Mouse (Mus musculus): ENCODE results near the gene Gm5941. TPM values are rescaled to one million over a fixed set of nuclear protein-coding genes. Genes with fewer than 3 reads are reported as not detected.
"Not testable (repeated sequence)": the region's sequence is repeated elsewhere in the genome, so short reads cannot be mapped to it uniquely, and the experiment has no call there.

Gene Gm5941
- not detected in 2 replicates for polyA plus RNA-seq (2014; fragmentation: Nextera tagmentation; extraction: Ambion mirVana)

DNA sequence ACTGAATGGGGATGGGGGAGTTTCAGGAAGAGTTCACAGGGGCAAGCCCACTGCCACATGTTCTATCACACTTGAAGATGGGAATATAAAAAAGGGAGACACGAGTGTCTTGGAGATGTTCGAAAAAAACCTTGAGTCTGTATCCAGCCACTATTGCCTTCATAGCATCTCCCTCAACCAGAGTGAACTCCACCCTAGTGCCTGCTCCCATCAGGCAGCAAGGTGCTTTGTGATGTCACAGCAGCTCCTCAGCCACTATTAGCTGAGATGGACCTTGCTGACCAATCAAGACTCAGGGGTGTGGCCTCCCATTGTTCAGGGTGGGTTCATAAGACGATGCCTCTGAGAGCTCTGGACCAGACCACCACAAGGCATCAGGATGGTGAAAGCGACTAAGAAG, at the start of gene Gm5941:
TSS of gene Gm5941 (plus strand) at position 301 of the 400 bp plus-strand sequence.
- not testable (repeated sequence) for H3K9ac ChIP-seq (replicated peaks; ENCODE audit: low read length); H3K4me1 ChIP-seq (ENCODE audit: control insufficient read depth, insufficient read depth, low read length); H3K27me3 ChIP-seq (ENCODE audit: control insufficient read depth, insufficient read depth, low read length); DNase-seq (ENCODE audit: low spot score); H3K4me3 ChIP-seq (ENCODE audit: low read depth, low read length); ATAC-seq (replicated peaks; ENCODE audit: insufficient number of reproducible peaks, low FRiP score, low TSS enrichment, low read depth); H3K4me2 ChIP-seq (ENCODE audit: low read depth, low read length); H3K36me3 ChIP-seq (replicated peaks; ENCODE audit: control insufficient read depth, insufficient read depth, low read depth, low read length); H3K27ac ChIP-seq (replicated peaks; ENCODE audit: low read depth, low read length); H3K9me3 ChIP-seq (replicated peaks; ENCODE audit: control insufficient read depth, low read length)
- WGBS, result 88% methylated on average over 4 of the region's 4 CpGs

DNA sequence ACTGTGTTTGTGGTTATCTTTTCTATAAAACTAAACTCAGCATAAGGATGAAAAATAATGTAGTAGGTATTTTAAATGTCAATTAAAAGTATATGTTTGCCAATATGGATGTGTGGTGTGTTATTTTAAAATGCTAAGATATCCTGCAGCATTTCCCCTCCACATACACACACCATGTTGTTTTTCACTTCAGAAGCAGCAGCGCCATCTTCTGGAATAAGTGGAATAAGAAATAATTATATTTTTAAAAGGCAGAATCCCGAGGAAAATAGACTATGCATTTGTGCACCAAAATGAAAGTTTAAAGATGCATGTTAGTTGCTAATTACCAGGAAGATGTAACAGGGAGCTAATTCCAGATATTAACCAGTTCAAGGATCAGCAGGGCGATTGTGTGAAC, 29.3 kb upstream of the Gm5941 start:
- ATAC-seq (replicated peaks; ENCODE audit: insufficient number of reproducible peaks, low FRiP score, low TSS enrichment, low read depth), result no peak
- no peaks in the 10 kb centered on the region for H3K27me3 ChIP-seq (ENCODE audit: control insufficient read depth, insufficient read depth, low read length)
- peak; percentile 1 for DNase-seq (ENCODE audit: low spot score)
- no peaks in the 10 kb centered on the region for H3K9me3 ChIP-seq (replicated peaks; ENCODE audit: control insufficient read depth, low read length)
- no peak overlapping the region for H3K9ac ChIP-seq (replicated peaks; ENCODE audit: low read length)
- no peaks in the 10 kb centered on the region for H3K36me3 ChIP-seq (replicated peaks; ENCODE audit: control insufficient read depth, insufficient read depth, low read depth, low read length)
- no peak overlapping the region for H3K4me3 ChIP-seq (ENCODE audit: low read depth, low read length)
- H3K4me1 ChIP-seq (ENCODE audit: control insufficient read depth, insufficient read depth, low read length), result no peaks in the 10 kb centered on the region
- H3K27ac ChIP-seq (replicated peaks; ENCODE audit: low read depth, low read length), result no peak overlapping the region
- WGBS, result 27% methylated on average over 3 of the region's 3 CpGs
- H3K4me2 ChIP-seq (ENCODE audit: low read depth, low read length), result no peak overlapping the region

DNA sequence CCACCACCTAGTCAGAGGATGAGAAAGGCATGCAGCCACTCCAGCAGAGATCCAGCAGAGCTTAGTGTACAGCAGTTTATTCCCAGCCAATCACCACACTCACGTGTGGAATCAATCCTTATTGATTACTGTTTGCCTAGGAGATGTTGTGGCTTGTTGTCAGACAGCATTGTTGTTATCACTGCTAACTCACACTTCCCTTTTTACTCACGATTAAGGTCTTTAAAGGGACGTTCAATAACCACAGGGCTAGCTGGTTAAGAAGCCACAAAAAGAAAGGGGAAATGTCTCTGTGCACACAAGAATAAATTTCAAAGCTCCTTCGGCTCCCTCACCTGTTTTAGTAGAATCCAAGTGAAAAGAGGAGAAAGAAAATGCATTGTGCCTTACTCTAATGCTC, 25.0 kb upstream of the Gm5941 start:
- ATAC-seq (replicated peaks; ENCODE audit: insufficient number of reproducible peaks, low FRiP score, low TSS enrichment, low read depth) (no peak), DNase-seq (ENCODE audit: low spot score) (no peak)
- no peak overlapping the region for H3K27ac ChIP-seq (replicated peaks; ENCODE audit: low read depth, low read length)
- no peaks in the 10 kb centered on the region for H3K27me3 ChIP-seq (ENCODE audit: control insufficient read depth, insufficient read depth, low read length)
- H3K4me2 ChIP-seq (ENCODE audit: low read depth, low read length), result no peak overlapping the region
- no peaks in the 10 kb centered on the region for H3K9me3 ChIP-seq (replicated peaks; ENCODE audit: control insufficient read depth, low read length)
- no peak overlapping the region for H3K4me3 ChIP-seq (ENCODE audit: low read depth, low read length)
- H3K9ac ChIP-seq (replicated peaks; ENCODE audit: low read length), result no peak overlapping the region
- H3K36me3 ChIP-seq (replicated peaks; ENCODE audit: control insufficient read depth, insufficient read depth, low read depth, low read length), result no peaks in the 10 kb centered on the region
- no peaks in the 10 kb centered on the region for H3K4me1 ChIP-seq (ENCODE audit: control insufficient read depth, insufficient read depth, low read length)
- 62% methylated on average over 4 of the region's 4 CpGs for WGBS

DNA sequence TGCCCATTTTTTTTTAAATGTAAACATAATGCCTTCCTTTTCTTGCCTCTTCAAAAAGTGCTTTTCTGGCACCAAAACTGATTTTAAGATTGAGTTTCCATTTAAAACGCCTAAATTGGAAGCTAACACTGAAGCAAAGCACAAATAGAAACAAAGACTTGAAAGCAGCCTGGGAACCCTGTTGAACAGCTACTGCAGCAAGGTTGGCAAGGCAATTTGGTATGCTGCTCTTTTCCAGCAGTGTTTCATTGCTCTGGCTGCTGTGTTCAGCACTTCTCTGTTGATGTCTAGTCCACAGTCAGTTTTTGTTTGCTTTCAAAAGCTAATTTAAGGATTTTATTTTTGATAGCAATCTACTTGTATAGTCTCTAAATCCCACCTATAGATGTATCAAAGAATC, 8.5 kb downstream of the Gm5941 start:
- DNase-seq (ENCODE audit: low spot score) (no peak), ATAC-seq (replicated peaks; ENCODE audit: insufficient number of reproducible peaks, low FRiP score, low TSS enrichment, low read depth) (no peak)
- H3K4me2 ChIP-seq (ENCODE audit: low read depth, low read length), result no peak overlapping the region
- no peak overlapping the region for H3K27ac ChIP-seq (replicated peaks; ENCODE audit: low read depth, low read length)
- H3K36me3 ChIP-seq (replicated peaks; ENCODE audit: control insufficient read depth, insufficient read depth, low read depth, low read length), result no peaks in the 10 kb centered on the region
- no peaks in the 10 kb centered on the region for H3K4me1 ChIP-seq (ENCODE audit: control insufficient read depth, insufficient read depth, low read length)
- no peaks in the 10 kb centered on the region for H3K9me3 ChIP-seq (replicated peaks; ENCODE audit: control insufficient read depth, low read length)
- 59% methylated on average over 1 of the region's 1 CpGs for WGBS
- H3K9ac ChIP-seq (replicated peaks; ENCODE audit: low read length), result no peak overlapping the region
- H3K27me3 ChIP-seq (ENCODE audit: control insufficient read depth, insufficient read depth, low read length), result no peaks in the 10 kb centered on the region
- no peak overlapping the region for H3K4me3 ChIP-seq (ENCODE audit: low read depth, low read length)

DNA sequence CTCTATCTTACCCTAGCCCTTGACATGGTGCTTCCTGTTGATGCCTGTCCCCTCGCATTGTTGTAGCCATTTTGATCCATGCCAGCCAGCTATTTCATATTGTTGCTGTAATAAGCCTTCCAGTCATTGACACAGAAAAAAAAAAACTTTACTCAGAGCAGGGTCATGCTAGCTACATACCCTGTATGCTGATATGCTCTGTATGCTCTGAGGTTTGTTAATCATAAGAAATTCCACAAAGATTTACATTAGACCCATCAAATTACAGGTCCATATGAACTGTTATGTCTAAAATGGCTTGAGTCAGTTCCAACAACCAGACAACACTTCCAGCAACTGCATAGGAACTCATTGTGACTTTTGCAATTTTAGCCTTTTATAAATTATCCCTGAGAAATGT, 38.1 kb downstream of the Gm5941 start:
- no peaks in the 10 kb centered on the region for H3K36me3 ChIP-seq (replicated peaks; ENCODE audit: control insufficient read depth, insufficient read depth, low read depth, low read length)
- H3K9ac ChIP-seq (replicated peaks; ENCODE audit: low read length), result no peak overlapping the region
- no peak overlapping the region for H3K4me2 ChIP-seq (ENCODE audit: low read depth, low read length)
- 95% methylated on average over 1 of the region's 1 CpGs for WGBS
- DNase-seq (ENCODE audit: low spot score), result no peak
- ATAC-seq (replicated peaks; ENCODE audit: insufficient number of reproducible peaks, low FRiP score, low TSS enrichment, low read depth), result no peak
- no peaks in the 10 kb centered on the region for H3K9me3 ChIP-seq (replicated peaks; ENCODE audit: control insufficient read depth, low read length)
- no peaks in the 10 kb centered on the region for H3K27me3 ChIP-seq (ENCODE audit: control insufficient read depth, insufficient read depth, low read length)
- H3K4me1 ChIP-seq (ENCODE audit: control insufficient read depth, insufficient read depth, low read length), result no peaks in the 10 kb centered on the region
- no peak overlapping the region for H3K27ac ChIP-seq (replicated peaks; ENCODE audit: low read depth, low read length)
- no peak overlapping the region for H3K4me3 ChIP-seq (ENCODE audit: low read depth, low read length)

Other genes starting within 250 kb of the Gm5941 start
- gene Mageb18, start 109.6 kb downstream of the Gm5941 start, polyA plus RNA-seq (2014; fragmentation: Nextera tagmentation; extraction: Ambion mirVana), result not detected in 2 replicates

All from embryonic facial prominence, embryonic 11.5 days (tissue).